Mouse (Mus musculus) C2C12 (cell line): ENCODE results near the gene Olfr520. TPM values are rescaled to one million over a fixed set of nuclear protein-coding genes. Genes with fewer than 3 reads are reported as not detected.

Experiments used
- H3K27me3 ChIP-seq: one replicate; pipeline ENCODE4 v1.6.1; 2011; ENCODE audit not compliant: control insufficient read depth, insufficient read depth, insufficient read length
- H3K36me3 ChIP-seq: one replicate; pipeline ENCODE4 v1.6.1; 2011; ENCODE audit not compliant: control insufficient read depth, insufficient read depth
- H3K4me3 ChIP-seq: one replicate; pipeline ENCODE4 v1.5.1; 2011; ENCODE audit warnings: mild to moderate bottlenecking, control low read depth; ENCODE audit not compliant: poor library complexity, insufficient read depth, severe bottlenecking
- H3K79me2 ChIP-seq: one replicate; pipeline ENCODE4 v1.6.1; 2011; ENCODE audit not compliant: control insufficient read depth, insufficient read depth
- H3K79me3 ChIP-seq: one replicate; pipeline ENCODE4 v1.6.1; 2011; ENCODE audit warnings: low read depth, control low read depth
- H3ac ChIP-seq: one replicate; pipeline ENCODE3; 2011; ENCODE audit warnings: low read depth; ENCODE audit not compliant: control insufficient read depth, insufficient read length
- CEBPB ChIP-seq: IDR thresholded peaks from one replicate; pipeline ENCODE4 v1.6.1; 2011; ENCODE audit warnings: low read depth, mild to moderate bottlenecking, control low read depth, moderate library complexity
- CTCF ChIP-seq: IDR thresholded peaks from one replicate; pipeline ENCODE4 v1.5.1; 2011; ENCODE audit not compliant: control insufficient read depth, insufficient read depth, insufficient read length
- FOSL1 ChIP-seq: IDR thresholded peaks from one replicate; pipeline ENCODE4 v1.8.0; 2011; ENCODE audit warnings: mild to moderate bottlenecking, low read length; ENCODE audit not compliant: poor library complexity, insufficient read depth, severe bottlenecking
- MAX ChIP-seq: IDR thresholded peaks from one replicate; pipeline ENCODE4 v1.6.1; 2011; ENCODE audit warnings: mild to moderate bottlenecking, control low read depth
- MYOD1 ChIP-seq: IDR thresholded peaks from one replicate; pipeline ENCODE4 v1.6.1; 2011; ENCODE audit warnings: low read depth; ENCODE audit not compliant: control insufficient read depth, insufficient read length
- MYOG ChIP-seq: IDR thresholded peaks from one replicate; pipeline ENCODE4 v1.6.1; 2011; ENCODE audit not compliant: control insufficient read depth, insufficient read length; ENCODE audit errors: extremely low read depth
- USF1 ChIP-seq: IDR thresholded peaks from one replicate; pipeline ENCODE4 v1.6.1; 2011; ENCODE audit warnings: low read depth, mild to moderate bottlenecking, control low read depth, moderate library complexity
- polyA plus RNA-seq: library from polyadenylated mRNA; unstranded; fragments of >200 nt; fragmentation: generic; extraction: Trizol; gene quantifications from one replicate; pipeline ENCODE4 v1.2.1, GENCODE M21; 2012; ENCODE audit warnings: missing spikeins

Olfr520 gene
- polyA plus RNA-seq, 1 experiment: not detected

DNA sequence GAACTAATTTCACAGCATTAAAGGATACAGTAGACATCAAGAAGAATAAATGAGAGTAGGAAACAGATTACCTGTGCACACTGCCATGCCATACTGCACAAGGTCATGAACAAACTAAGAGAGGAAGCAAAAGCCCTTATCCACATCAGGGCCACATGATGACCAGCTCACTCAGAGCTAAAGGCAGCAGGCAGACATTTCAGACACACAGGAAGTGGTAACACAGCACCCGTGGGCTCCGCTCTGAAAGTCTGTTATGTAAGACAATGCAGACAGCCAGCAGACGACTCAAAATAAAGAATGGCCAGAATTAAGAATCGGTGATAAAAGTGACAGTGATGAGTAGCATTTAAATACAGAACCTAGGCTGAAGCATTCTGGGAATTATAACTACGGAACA lies 51.3 kb downstream of the Olfr520 start:
- no peak overlapping the region for H3K4me3 ChIP-seq
- no peaks in the 10 kb centered on the region for H3K27me3 ChIP-seq
- TF ChIP-seq CEBPB (no peak), USF1 (no peak), CTCF (no peak), MYOG (no peak), MAX (no peak), FOSL1 (no peak), MYOD1 (no peak)
- H3K79me3 ChIP-seq: no peaks in the 10 kb centered on the region
- no peak overlapping the region for H3ac ChIP-seq
- no peaks in the 10 kb centered on the region for H3K36me3 ChIP-seq
- no peaks in the 10 kb centered on the region for H3K79me2 ChIP-seq

DNA sequence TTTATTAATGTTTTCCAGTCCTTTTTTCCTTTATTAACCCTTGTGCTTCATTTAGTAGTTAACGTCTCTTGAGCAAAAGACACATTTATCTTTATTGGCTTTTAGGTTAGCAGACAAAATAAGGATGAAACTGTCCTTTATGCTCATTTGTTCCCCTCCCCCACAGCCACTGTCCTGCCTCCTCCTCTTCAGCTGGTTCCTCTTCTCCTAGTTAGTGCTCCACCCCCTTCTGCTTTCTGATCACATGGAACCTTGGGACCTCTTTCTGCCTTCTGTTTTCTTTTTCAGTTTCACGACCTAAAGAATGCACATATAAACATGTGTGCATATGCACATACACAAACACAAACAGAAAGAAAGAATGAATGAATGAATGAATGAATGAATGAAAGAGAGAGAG lies 51.8 kb downstream of the Olfr520 start:
- H3K4me3 ChIP-seq: no peak overlapping the region
- H3K79me2 ChIP-seq: no peaks in the 10 kb centered on the region
- TF ChIP-seq MYOG (no peak), MAX (no peak), CTCF (no peak), USF1 (no peak), CEBPB (no peak), FOSL1 (no peak)
- no peaks in the 10 kb centered on the region for H3K27me3 ChIP-seq
- H3K79me3 ChIP-seq: no peaks in the 10 kb centered on the region
- H3ac ChIP-seq: no peak overlapping the region
- no peaks in the 10 kb centered on the region for H3K36me3 ChIP-seq

DNA sequence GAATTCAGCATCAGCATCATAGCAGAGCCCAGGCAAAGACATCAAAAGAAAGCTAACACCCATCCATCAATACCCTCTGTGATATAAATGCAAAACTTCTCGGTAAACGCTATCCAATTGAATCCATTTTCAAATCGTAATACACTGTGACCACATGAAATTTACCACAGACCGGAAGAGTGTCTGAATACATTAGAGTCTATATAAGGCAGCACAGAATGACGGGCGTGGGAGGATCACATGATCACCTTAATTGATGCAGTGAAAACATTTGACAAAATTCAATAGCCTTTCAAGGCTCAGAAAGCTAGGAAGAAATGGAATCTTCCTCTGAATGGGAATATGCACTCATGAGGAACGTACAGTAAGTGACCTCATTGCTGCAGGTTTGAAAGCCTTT lies 53.3 kb downstream of the Olfr520 start:
- Histone ChIP-seq H3K4me3 (no peak overlapping the region), H3K27me3 (no peaks in the 10 kb centered on the region), H3K79me2 (no peaks in the 10 kb centered on the region), H3ac (no peak overlapping the region), H3K79me3 (no peaks in the 10 kb centered on the region), H3K36me3 (no peaks in the 10 kb centered on the region)
- TF ChIP-seq FOSL1 (no peak), USF1 (no peak), MYOG (no peak), MAX (no peak), CTCF (no peak), CEBPB (no peak)

DNA sequence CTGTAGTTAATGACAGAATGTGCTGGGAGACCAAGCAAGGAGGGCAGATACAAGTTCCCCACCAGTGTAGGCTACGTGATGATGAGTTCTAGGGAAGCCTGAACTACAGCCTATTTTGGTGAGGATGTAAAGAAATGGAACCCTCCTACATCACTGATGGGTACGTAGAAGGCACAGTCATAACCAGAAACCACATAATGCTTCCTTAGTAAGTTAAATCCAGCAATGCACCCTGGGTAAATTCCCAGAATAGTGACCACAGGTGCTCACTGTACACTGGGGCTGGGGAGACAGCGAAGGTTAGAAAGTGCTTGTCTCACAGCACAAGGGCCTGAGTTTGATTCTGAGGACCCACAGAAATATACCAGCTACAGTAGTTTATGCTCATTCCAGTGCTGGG lies 55.5 kb downstream of the Olfr520 start:
- Histone ChIP-seq H3K4me3 (no peak overlapping the region), H3K36me3 (no peaks in the 10 kb centered on the region), H3K79me2 (no peaks in the 10 kb centered on the region), H3K27me3 (peaks cover 5% of the 10 kb centered on the region), H3ac (no peak overlapping the region), H3K79me3 (no peaks in the 10 kb centered on the region)
- TF ChIP-seq CEBPB: no peak
- TF ChIP-seq MYOG: no peak
- no peak for TF ChIP-seq MAX
- TF ChIP-seq CTCF: no peak
- no peak for TF ChIP-seq USF1
- no peak for TF ChIP-seq MYOD1
- TF ChIP-seq FOSL1: no peak

Other genes with a start within 250 kb of the Olfr520 start
- 2,967 TPM for gene Rps3, start 246.5 kb upstream of the Olfr520 start, polyA plus RNA-seq
- gene Arrb1, start 194.8 kb upstream of the Olfr520 start, polyA plus RNA-seq: 10.3 TPM
- gene Tpbgl, start 103.2 kb upstream of the Olfr520 start, polyA plus RNA-seq: not detected
- not detected for gene Slco2b1, start 18.9 kb upstream of the Olfr520 start, polyA plus RNA-seq
- gene Olfr521, start 33.2 kb downstream of the Olfr520 start, polyA plus RNA-seq: not detected
- 0.75 TPM for gene Neu3, start 98.1 kb downstream of the Olfr520 start, polyA plus RNA-seq
- 0.11 TPM for gene Xrra1, start 128.8 kb downstream of the Olfr520 start, polyA plus RNA-seq
- gene Spcs2, start 133.2 kb downstream of the Olfr520 start, polyA plus RNA-seq: 152 TPM